Mouse (Mus musculus) natural killer cell, adult 2 months (primary cell): Measurements from ENCODE around the gene Lamb2.

ENCODE experiments used
- DNase-seq, 2 experiments: peaks; one replicate each; pipeline ENCODE4 v3.0.0; 2022; ENCODE audit warnings: low spot score in 2 of 2

Lamb2 gene

GRCm38 (mm10) chr9:108461181-108461631 is 18.3 kb upstream of the Lamb2 start, which contains the start of gene Klhdc8b:
Gene Klhdc8b (minus strand): TSS chr9:108461581.
- no peak for DNase-seq

DNA sequence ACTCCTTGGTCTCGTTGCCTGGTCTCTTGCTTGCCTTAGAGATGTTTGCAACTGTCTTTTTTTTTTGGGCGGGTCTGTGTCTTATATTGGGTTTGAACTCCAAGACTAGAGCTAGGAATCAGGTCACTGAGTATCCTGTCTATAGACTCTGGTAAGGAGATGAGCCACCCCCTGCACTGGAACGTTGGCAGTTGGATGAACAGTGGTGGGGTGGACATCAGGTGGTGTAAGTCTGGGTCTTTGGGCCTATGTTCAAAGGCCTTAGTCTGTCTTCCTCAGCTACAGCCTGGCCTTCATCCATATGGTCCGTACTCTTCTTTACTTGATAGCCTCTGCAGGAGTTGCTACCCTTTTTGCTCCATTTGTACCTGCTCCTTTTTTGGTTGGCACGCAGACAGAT is 17.9 kb upstream of the Lamb2 start:
- no peak for DNase-seq

GRCm38 (mm10) chr9:108462192-108462591 is 17.3 kb upstream of the Lamb2 start:
- DNase-seq, result no peak

- no peak for DNase-seq
These were observed 15.8 kb upstream of the Lamb2 start for GRCm38 (mm10) chr9:108463713-108464112.

- no peak for DNase-seq
These were observed 13.3 kb upstream of the Lamb2 start for GRCm38 (mm10) chr9:108466219-108466618.

- no peak for DNase-seq
These were observed 10.1 kb upstream of the Lamb2 start for GRCm38 (mm10) chr9:108469430-108469829.

DNA sequence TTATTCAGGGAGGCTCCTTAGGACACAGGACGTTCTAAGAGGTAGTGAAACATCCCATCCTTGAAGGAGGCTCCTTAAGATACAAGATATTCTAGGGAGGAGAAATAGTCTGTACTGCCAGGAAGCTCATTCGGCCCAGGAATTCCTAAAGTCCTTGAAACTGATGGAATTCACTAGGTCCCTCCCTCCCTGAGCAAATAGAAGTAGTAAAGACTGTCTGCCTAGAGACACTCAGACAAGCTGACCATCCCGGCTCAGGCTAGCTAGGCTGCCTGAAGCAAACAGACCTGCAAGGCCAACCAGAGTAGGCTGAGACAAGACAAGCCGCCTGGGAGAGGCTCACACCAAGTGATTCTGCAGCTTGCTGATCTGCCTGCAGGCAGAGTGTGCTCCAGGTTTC is 9.7 kb upstream of the Lamb2 start:
- no peak for DNase-seq

- DNase-seq, result no peak
These were observed 5.0 kb upstream of the Lamb2 start for GRCm38 (mm10) chr9:108474528-108474927.

- DNase-seq, result no peak
These were observed 839 bp upstream of the Lamb2 start for GRCm38 (mm10) chr9:108478638-108479156.

GRCm38 (mm10) chr9:108479241-108479640 is 295 bp upstream of the Lamb2 start:
- DNase-seq, result no peak

GRCm38 (mm10) chr9:108480813-108481519 is 1.4 kb downstream of the Lamb2 start:
- no peak for DNase-seq

DNA sequence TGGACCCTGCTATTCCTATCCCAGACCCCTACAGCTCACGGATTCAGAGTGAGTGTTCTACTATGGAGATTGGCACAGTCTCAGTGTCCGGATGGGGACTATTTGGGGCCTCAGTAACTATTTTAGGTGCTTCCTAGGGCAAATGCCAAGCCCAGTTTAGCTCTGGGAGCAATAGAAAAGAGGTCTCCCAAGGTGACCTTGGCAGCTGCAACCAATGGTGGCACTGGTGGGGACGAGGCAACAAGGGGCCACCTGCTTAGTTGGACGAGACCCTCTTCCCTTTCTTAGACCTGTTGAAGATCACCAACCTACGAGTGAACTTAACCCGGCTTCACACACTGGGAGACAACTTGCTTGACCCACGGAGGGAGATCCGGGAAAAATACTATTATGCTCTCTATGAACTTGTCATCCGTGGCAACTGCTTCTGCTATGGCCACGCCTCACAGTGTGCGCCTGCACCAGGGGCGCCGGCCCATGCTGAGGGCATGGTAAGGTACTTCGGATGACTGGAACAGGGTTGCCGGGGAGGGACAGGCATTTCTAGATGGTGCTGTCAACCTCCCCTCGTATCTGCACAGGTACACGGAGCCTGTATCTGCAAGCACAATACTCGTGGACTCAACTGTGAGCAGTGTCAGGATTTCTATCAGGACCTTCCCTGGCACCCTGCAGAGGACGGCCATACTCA is 2.1 kb downstream of the Lamb2 start:
- no peak for DNase-seq

- no peak for DNase-seq
These were observed 3.7 kb downstream of the Lamb2 start for GRCm38 (mm10) chr9:108483051-108483790.

DNA sequence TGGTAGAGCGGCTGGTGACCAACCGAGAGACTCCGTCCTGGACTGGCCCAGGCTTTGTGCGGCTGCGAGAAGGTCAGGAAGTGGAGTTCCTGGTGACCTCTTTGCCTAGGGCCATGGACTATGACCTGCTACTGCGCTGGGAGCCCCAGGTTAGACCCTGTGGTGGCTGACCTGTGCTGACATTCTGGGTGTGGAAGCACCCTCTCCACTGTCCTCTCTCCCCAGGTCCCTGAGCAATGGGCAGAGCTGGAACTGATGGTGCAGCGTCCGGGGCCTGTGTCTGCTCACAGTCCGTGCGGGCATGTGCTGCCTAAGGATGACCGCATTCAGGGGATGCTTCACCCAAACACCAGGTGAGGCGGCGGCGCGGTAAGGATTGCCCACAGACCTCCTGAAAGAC is 4.5 kb downstream of the Lamb2 start:
- DNase-seq, result no peak

DNA sequence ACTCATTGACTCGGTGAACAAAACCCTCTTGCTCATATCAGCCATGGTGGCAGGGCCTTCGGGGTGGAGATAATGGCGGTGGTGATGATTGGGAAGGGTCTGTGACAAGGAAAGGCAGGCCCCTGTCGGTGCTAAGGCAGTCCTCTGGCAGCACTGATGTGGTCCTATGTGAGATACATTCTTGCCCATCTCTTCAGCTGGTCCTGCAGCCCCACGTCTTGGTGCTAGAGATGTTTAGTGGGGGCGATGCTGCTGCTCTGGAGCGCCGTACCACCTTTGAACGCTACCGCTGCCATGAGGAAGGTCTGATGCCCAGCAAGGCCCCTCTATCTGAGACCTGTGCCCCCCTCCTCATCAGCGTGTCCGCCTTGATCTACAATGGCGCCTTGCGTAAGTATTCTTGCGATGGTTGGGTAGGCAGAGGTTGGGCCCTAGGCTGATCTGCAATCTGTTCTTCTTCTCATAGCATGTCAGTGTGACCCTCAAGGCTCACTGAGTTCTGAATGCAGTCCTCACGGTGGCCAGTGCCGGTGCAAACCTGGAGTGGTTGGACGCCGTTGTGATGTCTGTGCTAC is 5.9 kb downstream of the Lamb2 start:
- DNase-seq, result no peak

- no peak for DNase-seq
These were observed 7.5 kb downstream of the Lamb2 start for GRCm38 (mm10) chr9:108486973-108487530.

DNA sequence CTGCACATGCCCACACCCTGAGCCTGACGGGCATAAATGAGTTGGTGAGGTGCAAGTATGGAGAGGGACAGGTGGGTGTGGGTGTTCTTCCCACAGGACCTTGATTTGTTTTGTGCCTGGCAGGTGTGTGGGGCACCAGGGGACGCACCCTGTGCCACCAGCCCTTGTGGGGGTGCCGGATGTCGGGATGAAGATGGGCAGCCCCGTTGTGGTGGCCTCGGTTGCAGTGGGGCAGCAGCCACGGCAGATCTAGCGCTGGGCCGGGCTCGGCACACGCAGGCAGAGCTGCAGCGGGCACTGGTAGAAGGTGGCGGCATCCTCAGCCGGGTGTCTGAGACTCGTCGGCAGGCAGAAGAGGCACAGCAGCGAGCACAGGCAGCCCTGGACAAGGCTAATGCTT is 8.9 kb downstream of the Lamb2 start:
- no peak for DNase-seq

- no peak for DNase-seq
These were observed 9.7 kb downstream of the Lamb2 start for GRCm38 (mm10) chr9:108489215-108489614.

DNA sequence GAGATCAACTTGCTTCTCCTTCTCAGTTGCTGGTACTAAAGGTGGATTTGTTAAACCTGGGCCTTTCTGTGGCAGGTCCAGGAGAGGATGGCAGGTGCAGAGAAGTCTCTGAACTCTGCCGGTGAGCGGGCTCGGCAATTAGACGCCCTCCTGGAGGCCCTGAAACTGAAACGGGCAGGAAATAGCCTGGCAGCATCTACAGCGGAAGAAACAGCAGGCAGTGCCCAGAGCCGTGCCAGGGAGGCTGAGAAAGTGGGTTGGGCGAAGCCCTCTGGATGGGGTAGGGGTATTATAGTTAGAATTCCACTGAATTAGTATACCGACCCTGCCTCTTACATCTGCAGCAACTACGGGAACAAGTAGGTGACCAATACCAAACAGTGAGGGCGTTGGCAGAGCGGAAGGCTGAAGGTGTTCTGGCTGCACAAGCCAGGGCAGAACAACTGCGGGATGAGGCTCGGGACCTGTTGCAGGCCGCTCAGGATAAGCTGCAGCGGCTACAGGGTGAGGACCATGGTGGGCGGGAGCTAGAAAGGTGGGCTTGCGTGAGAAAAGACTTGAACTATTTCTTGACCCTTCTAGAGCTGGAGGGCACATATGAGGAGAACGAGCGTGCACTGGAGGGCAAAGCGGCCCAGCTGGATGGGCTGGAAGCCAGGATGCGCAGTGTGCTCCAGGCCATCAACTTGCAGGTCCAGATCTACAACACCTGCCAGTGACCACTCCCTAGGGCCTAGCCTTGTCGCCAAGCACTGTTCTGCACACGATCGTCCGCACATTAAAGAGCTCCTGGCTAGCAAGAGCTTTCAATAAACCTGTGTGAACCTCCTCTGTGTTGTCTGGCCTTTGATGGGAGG is 10.4 kb downstream of the Lamb2 start:
- DNase-seq, result no peak

- peak; percentile 93 to 94 for DNase-seq
These were observed 11.2 kb downstream of the Lamb2 start, which contains the start of gene Usp19 for GRCm38 (mm10) chr9:108490559-108491285. Gene Usp19 (plus strand): TSS chr9:108490602.
